Comparison of ENCODE assay signal across 8 mouse cellular contexts in the genomic region with DNA sequence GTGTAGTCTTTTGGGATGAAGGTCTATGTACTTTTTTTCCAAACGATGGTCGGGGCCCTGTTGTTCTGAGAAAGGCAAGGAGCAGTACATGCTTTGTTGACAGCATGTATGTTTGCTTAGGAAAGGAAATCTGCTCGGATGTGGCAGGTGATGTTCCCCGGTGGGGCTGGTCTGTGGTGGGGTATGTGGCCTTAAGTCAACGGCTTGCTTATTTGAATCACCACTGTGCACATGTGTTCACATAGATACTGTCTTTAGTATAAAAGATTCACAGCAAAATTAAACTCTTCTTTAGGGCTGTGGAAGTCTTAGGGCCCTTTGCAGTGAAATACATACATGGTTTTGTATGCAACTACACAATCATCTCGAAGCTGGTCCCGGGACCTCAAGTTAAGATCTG. TPM values are rescaled to one million over a fixed set of nuclear protein-coding genes. Genes with fewer than 3 reads are reported as not detected.
DNase-seq lines count a peak whose midpoint lies in the region; ATAC-seq lines count a peak whose summit lies in the region.

No protein-coding gene starts in this region.

- no peaks in the 10 kb centered on the region for H3K9me3 ChIP-seq in lung, embryonic 15.5 days
- no peaks in the 10 kb centered on the region for H3K9me3 ChIP-seq in forebrain, embryonic 12.5 days
- H3K9me3 ChIP-seq in liver, embryonic 12.5 days (replicated peaks) = no peaks in the 10 kb centered on the region

- no peaks in the 10 kb centered on the region for H3K36me3 ChIP-seq in lung, embryonic 15.5 days
- H3K36me3 ChIP-seq in forebrain, embryonic 12.5 days (replicated peaks) = no peaks in the 10 kb centered on the region
- H3K36me3 ChIP-seq in liver, embryonic 12.5 days = no peaks in the 10 kb centered on the region

- WGBS in lung, embryonic 15.5 days = 22% methylated on average over 7 of the region's 7 CpGs
- 51% methylated on average over 7 of the region's 7 CpGs for WGBS in forebrain, embryonic 12.5 days
- WGBS in liver, embryonic 12.5 days (ENCODE audit: insufficient replicate concordance) = 27% methylated on average over 7 of the region's 7 CpGs

- peaks cover 28% of the 10 kb centered on the region for H3K4me1 ChIP-seq in lung, embryonic 15.5 days
- peaks cover 29% of the 10 kb centered on the region for H3K4me1 ChIP-seq in forebrain, embryonic 12.5 days
- peaks cover 60% of the 10 kb centered on the region for H3K4me1 ChIP-seq in liver, embryonic 12.5 days

- no peaks in the 10 kb centered on the region for H3K27me3 ChIP-seq in lung, embryonic 15.5 days
- H3K27me3 ChIP-seq in forebrain, embryonic 12.5 days = no peaks in the 10 kb centered on the region
- H3K27me3 ChIP-seq in liver, embryonic 12.5 days (replicated peaks) = no peaks in the 10 kb centered on the region

- no peak for ATAC-seq in lung, embryonic 15.5 days (ENCODE audit: borderline replicate concordance, extremely low read depth, low FRiP score, low TSS enrichment)
- no peak for ATAC-seq in forebrain, embryonic 12.5 days (ENCODE audit: low FRiP score)
- ATAC-seq in liver, embryonic 12.5 days = no peak

- peak overlapping the region; percentile 95 for H3K4me3 ChIP-seq in lung, embryonic 15.5 days
- H3K4me3 ChIP-seq in forebrain, embryonic 12.5 days (replicated peaks) = peak overlapping the region; percentile 95
- peak overlapping the region; percentile 81 for H3K4me3 ChIP-seq in liver, embryonic 12.5 days

- H3K9ac ChIP-seq in lung, embryonic 15.5 days = peak overlapping the region; percentile 97; the same call in 1 of the 2 replicates
- peak overlapping the region; percentile 98 for H3K9ac ChIP-seq in forebrain, embryonic 12.5 days
- peak overlapping the region; percentile 98 for H3K9ac ChIP-seq in liver, embryonic 12.5 days

- DNase-seq in lung, postnatal 36 days = no peak
- peak; percentile 58 for DNase-seq in thymus, postnatal 0 days (ENCODE audit: low spot score)
- no peak for DNase-seq in gastrocnemius, adult 18-20 months (ENCODE audit: low spot score)
- no peak for DNase-seq in adrenal gland, postnatal 25 days
- DNase-seq in kidney, adult 18-20 months = no peak

- H3K27ac ChIP-seq in lung, embryonic 15.5 days = no peak overlapping the region
- H3K27ac ChIP-seq in forebrain, embryonic 12.5 days = no peak overlapping the region
- peak overlapping the region; percentile 97 for H3K27ac ChIP-seq in liver, embryonic 12.5 days

- peak overlapping the region; percentile 83 for H3K4me2 ChIP-seq in lung, embryonic 15.5 days
- H3K4me2 ChIP-seq in forebrain, embryonic 12.5 days = peak overlapping the region; percentile 95
- H3K4me2 ChIP-seq in liver, embryonic 12.5 days = peak overlapping the region; percentile 95

RNA-seq across cellular contexts. Expression of a gene that starts 1.9 kb away (rescaled TPM):
- 22.9 and 24.1 TPM in 2 replicates for polyA plus RNA-seq in lung, embryonic 15.5 days (2015; fragmentation: Nextera tagmentation; extraction: Ambion mirVana)
- 27.6 and 30.0 TPM in 2 replicates for polyA plus RNA-seq in forebrain, embryonic 12.5 days (2016; fragmentation: Nextera tagmentation; extraction: Ambion mirVana)
- 8.9 TPM in 2 replicates for polyA plus RNA-seq in liver, embryonic 12.5 days (2016; fragmentation: Nextera tagmentation; extraction: Ambion mirVana)
- 11.9 and 14.9 TPM in 2 replicates for polyA plus RNA-seq in thymus, postnatal 0 days (2015; fragmentation: Nextera tagmentation; extraction: Ambion mirVana)
- 100 to 1,000 TPM; 105 to 128 TPM for total RNA-seq in gastrocnemius, adult 18-20 months (2021)
- total RNA-seq in adrenal gland, postnatal 25 days (2021) = 40.8 and 51.1 TPM in 2 replicates

RNA-seq across cellular contexts. Expression of a gene that starts 9.0 kb away (rescaled TPM):
- polyA plus RNA-seq in lung, embryonic 15.5 days (2015; fragmentation: Nextera tagmentation; extraction: Ambion mirVana) = 1.1 and 1.4 TPM in 2 replicates
- 1.4 and 2.3 TPM in 2 replicates for polyA plus RNA-seq in forebrain, embryonic 12.5 days (2016; fragmentation: Nextera tagmentation; extraction: Ambion mirVana)
- polyA plus RNA-seq in liver, embryonic 12.5 days (2016; fragmentation: Nextera tagmentation; extraction: Ambion mirVana) = 0.62 and 0.65 TPM in 2 replicates
- polyA plus RNA-seq in thymus, postnatal 0 days (2015; fragmentation: Nextera tagmentation; extraction: Ambion mirVana) = 0.36 and 1.0 TPM in 2 replicates
- under 1 TPM; 0.09 to 0.27 TPM for total RNA-seq in gastrocnemius, adult 18-20 months (2021)
- total RNA-seq in adrenal gland, postnatal 25 days (2021) = 1.1 and 1.4 TPM in 2 replicates

RNA-seq across cellular contexts. Expression of a gene that starts 47.7 kb away (rescaled TPM):
- polyA plus RNA-seq in lung, embryonic 15.5 days (2015; fragmentation: Nextera tagmentation; extraction: Ambion mirVana) = 199 and 205 TPM in 2 replicates
- polyA plus RNA-seq in forebrain, embryonic 12.5 days (2016; fragmentation: Nextera tagmentation; extraction: Ambion mirVana) = 169 and 182 TPM in 2 replicates
- polyA plus RNA-seq in liver, embryonic 12.5 days (2016; fragmentation: Nextera tagmentation; extraction: Ambion mirVana) = 205 and 206 TPM in 2 replicates
- 175 and 194 TPM in 2 replicates for polyA plus RNA-seq in thymus, postnatal 0 days (2015; fragmentation: Nextera tagmentation; extraction: Ambion mirVana)
- 100 to 1,000 TPM; 151 to 168 TPM for total RNA-seq in gastrocnemius, adult 18-20 months (2021)
- 225 and 315 TPM in 2 replicates for total RNA-seq in adrenal gland, postnatal 25 days (2021)
